Mouse (Mus musculus) kidney, adult 2 months (tissue): Measurements from ENCODE around the gene Mea1.

Source experiments
- CTCF ChIP-seq: fragments of 200-500 bp; conservative IDR thresholded peaks from 2 replicates; pipeline ENCODE4 v1.5.1; 2011; ENCODE audit warnings: low read depth, mild to moderate bottlenecking, control low read depth, low read length, moderate library complexity, mixed read lengths; ENCODE audit not compliant: insufficient read depth, insufficient read length
- POLR2A ChIP-seq: fragments of 200-500 bp; IDR thresholded peaks from one replicate; pipeline ENCODE4 v1.6.1; 2011; ENCODE audit warnings: low read depth, low read length, control low read depth

GRCm38 (mm10) chr17:46681466-46682118, 3.0 kb downstream of the Mea1 start:
- TF ChIP-seq POLR2A (no peak), CTCF (no peak)
